Mouse (Mus musculus): ENCODE measurements around the gene Ddx39. TPM values are rescaled to one million over a fixed set of nuclear protein-coding genes. Genes with fewer than 3 reads are reported as not detected.

The Ddx39 gene
- polyA plus RNA-seq (2014; fragmentation: Nextera tagmentation; extraction: Ambion mirVana): 191 and 195 TPM in 2 replicates

- Histone ChIP-seq H3K27me3 (ENCODE audit: control insufficient read depth, insufficient read depth, low read length) (no peaks in the 10 kb centered on the region), H3K4me3 (ENCODE audit: low read depth, low read length) (peak within 1 kb of the TSS; percentile 96), H3K9ac (replicated peaks; ENCODE audit: low read length) (peak within 1 kb of the TSS; percentile 89), H3K36me3 (replicated peaks; ENCODE audit: control insufficient read depth, insufficient read depth, low read depth, low read length) (no peaks in the 10 kb centered on the region; the same call in 1 of the 2 replicates), H3K4me1 (ENCODE audit: control insufficient read depth, insufficient read depth, low read length) (no peaks in the 10 kb centered on the region; the same call in 1 of the 2 replicates), H3K4me2 (ENCODE audit: low read depth, low read length) (peak within 1 kb of the TSS; percentile 76), H3K27ac (replicated peaks; ENCODE audit: low read depth, low read length) (peak within 1 kb of the TSS; percentile 62), H3K9me3 (replicated peaks; ENCODE audit: control insufficient read depth, low read length) (no peaks in the 10 kb centered on the region)
- ATAC-seq (replicated peaks; ENCODE audit: insufficient number of reproducible peaks, low FRiP score, low TSS enrichment, low read depth) (peak; percentile 100), DNase-seq (ENCODE audit: low spot score) (peak; percentile 99)
- under 1% methylated on average over 61 of the region's 63 CpGs for WGBS
These were observed at the start of gene Ddx39 for GRCm38 (mm10) chr8:83715031-83715690. Gene Ddx39, plus strand, starts transcription at chr8:83715177.

- Histone ChIP-seq H3K9me3 (replicated peaks; ENCODE audit: control insufficient read depth, low read length) (no peaks in the 10 kb centered on the region), H3K4me1 (ENCODE audit: control insufficient read depth, insufficient read depth, low read length) (peaks cover 25% of the 10 kb centered on the region), H3K27me3 (ENCODE audit: control insufficient read depth, insufficient read depth, low read length) (peaks cover 6% of the 10 kb centered on the region), H3K4me2 (ENCODE audit: low read depth, low read length) (no peak within 1 kb of the TSS), H3K9ac (replicated peaks; ENCODE audit: low read length) (no peak within 1 kb of the TSS), H3K27ac (replicated peaks; ENCODE audit: low read depth, low read length) (peak within 1 kb of the TSS; percentile 52; the same call in 1 of the 2 replicates), H3K36me3 (replicated peaks; ENCODE audit: control insufficient read depth, insufficient read depth, low read depth, low read length) (no peaks in the 10 kb centered on the region; the same call in none of the 2 replicates), H3K4me3 (ENCODE audit: low read depth, low read length) (no peak within 1 kb of the TSS)
- WGBS: 37% methylated on average over 14 of the region's 14 CpGs
- ATAC-seq (replicated peaks; ENCODE audit: insufficient number of reproducible peaks, low FRiP score, low TSS enrichment, low read depth) (no peak), DNase-seq (ENCODE audit: low spot score) (no peak)
These were observed 48.8 kb upstream of the Ddx39 start, which contains the start of gene Ptger1 for GRCm38 (mm10) chr8:83665969-83666865. Gene Ptger1, plus strand, starts transcription at chr8:83666678.

GRCm38 (mm10) chr8:83666866-83667234, 48.1 kb upstream of the Ddx39 start:
- Histone ChIP-seq H3K27me3 (ENCODE audit: control insufficient read depth, insufficient read depth, low read length) (peaks cover 6% of the 10 kb centered on the region), H3K9ac (replicated peaks; ENCODE audit: low read length) (no peak overlapping the region), H3K4me2 (ENCODE audit: low read depth, low read length) (no peak overlapping the region), H3K27ac (replicated peaks; ENCODE audit: low read depth, low read length) (no peak overlapping the region), H3K4me3 (ENCODE audit: low read depth, low read length) (no peak overlapping the region), H3K36me3 (replicated peaks; ENCODE audit: control insufficient read depth, insufficient read depth, low read depth, low read length) (no peaks in the 10 kb centered on the region; the same call in none of the 2 replicates), H3K4me1 (ENCODE audit: control insufficient read depth, insufficient read depth, low read length) (peaks cover 20% of the 10 kb centered on the region), H3K9me3 (replicated peaks; ENCODE audit: control insufficient read depth, low read length) (no peaks in the 10 kb centered on the region)
- ATAC-seq (replicated peaks; ENCODE audit: insufficient number of reproducible peaks, low FRiP score, low TSS enrichment, low read depth) (no peak), DNase-seq (ENCODE audit: low spot score) (no peak)
- 91% methylated on average over 3 of the region's 3 CpGs for WGBS

GRCm38 (mm10) chr8:83667526-83667925, 47.5 kb upstream of the Ddx39 start:
- H3K27ac ChIP-seq (replicated peaks; ENCODE audit: low read depth, low read length): no peak overlapping the region
- H3K9me3 ChIP-seq (replicated peaks; ENCODE audit: control insufficient read depth, low read length): no peaks in the 10 kb centered on the region
- peaks cover 16% of the 10 kb centered on the region for H3K4me1 ChIP-seq (ENCODE audit: control insufficient read depth, insufficient read depth, low read length)
- WGBS: 85% methylated on average over 10 of the region's 10 CpGs
- no peak overlapping the region for H3K4me3 ChIP-seq (ENCODE audit: low read depth, low read length)
- ATAC-seq (replicated peaks; ENCODE audit: insufficient number of reproducible peaks, low FRiP score, low TSS enrichment, low read depth) (no peak), DNase-seq (ENCODE audit: low spot score) (no peak)
- H3K27me3 ChIP-seq (ENCODE audit: control insufficient read depth, insufficient read depth, low read length): peaks cover 6% of the 10 kb centered on the region
- H3K36me3 ChIP-seq (replicated peaks; ENCODE audit: control insufficient read depth, insufficient read depth, low read depth, low read length): no peaks in the 10 kb centered on the region; the same call in none of the 2 replicates
- no peak overlapping the region for H3K4me2 ChIP-seq (ENCODE audit: low read depth, low read length)
- H3K9ac ChIP-seq (replicated peaks; ENCODE audit: low read length): no peak overlapping the region

GRCm38 (mm10) chr8:83668010-83668916, 46.7 kb upstream of the Ddx39 start:
- peak; percentile 87 for DNase-seq (ENCODE audit: low spot score)
- 19% methylated on average over 80 of the region's 80 CpGs for WGBS
- H3K9ac ChIP-seq (replicated peaks; ENCODE audit: low read length): peak overlapping the region; percentile 51
- H3K4me3 ChIP-seq (ENCODE audit: low read depth, low read length): peak overlapping the region; percentile 32
- H3K27ac ChIP-seq (replicated peaks; ENCODE audit: low read depth, low read length): no peak overlapping the region
- 0 out of 2 replicates have a peak, but pooled peaks have one; percentile 5 for ATAC-seq (replicated peaks; ENCODE audit: insufficient number of reproducible peaks, low FRiP score, low TSS enrichment, low read depth)
- no peaks in the 10 kb centered on the region; the same call in none of the 2 replicates for H3K36me3 ChIP-seq (replicated peaks; ENCODE audit: control insufficient read depth, insufficient read depth, low read depth, low read length)
- peak overlapping the region; percentile 64 for H3K4me2 ChIP-seq (ENCODE audit: low read depth, low read length)
- peaks cover 6% of the 10 kb centered on the region for H3K27me3 ChIP-seq (ENCODE audit: control insufficient read depth, insufficient read depth, low read length)
- peaks cover 14% of the 10 kb centered on the region for H3K4me1 ChIP-seq (ENCODE audit: control insufficient read depth, insufficient read depth, low read length)
- H3K9me3 ChIP-seq (replicated peaks; ENCODE audit: control insufficient read depth, low read length): no peaks in the 10 kb centered on the region

- Histone ChIP-seq H3K36me3 (replicated peaks; ENCODE audit: control insufficient read depth, insufficient read depth, low read depth, low read length) (no peaks in the 10 kb centered on the region; the same call in none of the 2 replicates), H3K27ac (replicated peaks; ENCODE audit: low read depth, low read length) (no peak overlapping the region), H3K9me3 (replicated peaks; ENCODE audit: control insufficient read depth, low read length) (no peaks in the 10 kb centered on the region), H3K4me2 (ENCODE audit: low read depth, low read length) (no peak overlapping the region), H3K9ac (replicated peaks; ENCODE audit: low read length) (no peak overlapping the region), H3K27me3 (ENCODE audit: control insufficient read depth, insufficient read depth, low read length) (peaks cover 6% of the 10 kb centered on the region), H3K4me3 (ENCODE audit: low read depth, low read length) (no peak overlapping the region), H3K4me1 (ENCODE audit: control insufficient read depth, insufficient read depth, low read length) (peaks cover 14% of the 10 kb centered on the region)
- DNase-seq (ENCODE audit: low spot score) (no peak), ATAC-seq (replicated peaks; ENCODE audit: insufficient number of reproducible peaks, low FRiP score, low TSS enrichment, low read depth) (no peak)
- WGBS: 71% methylated on average over 16 of the region's 16 CpGs
These were observed 46.0 kb upstream of the Ddx39 start for GRCm38 (mm10) chr8:83669013-83669412.

- WGBS: 47% methylated on average over 5 of the region's 5 CpGs
These were observed 42.0 kb upstream of the Ddx39 start for GRCm38 (mm10) chr8:83672936-83673335.

More at GRCm38 (mm10) chr8:83672936-83673335, 42.0 kb upstream of the Ddx39 start:
- Histone ChIP-seq H3K9me3 (replicated peaks; ENCODE audit: control insufficient read depth, low read length) (no peaks in the 10 kb centered on the region), H3K9ac (replicated peaks; ENCODE audit: low read length) (no peak overlapping the region), H3K27ac (replicated peaks; ENCODE audit: low read depth, low read length) (no peak overlapping the region), H3K27me3 (ENCODE audit: control insufficient read depth, insufficient read depth, low read length) (peaks cover 1% of the 10 kb centered on the region), H3K4me2 (ENCODE audit: low read depth, low read length) (no peak overlapping the region), H3K36me3 (replicated peaks; ENCODE audit: control insufficient read depth, insufficient read depth, low read depth, low read length) (no peaks in the 10 kb centered on the region; the same call in none of the 2 replicates), H3K4me1 (ENCODE audit: control insufficient read depth, insufficient read depth, low read length) (peaks cover 2% of the 10 kb centered on the region; the same call in 1 of the 2 replicates), H3K4me3 (ENCODE audit: low read depth, low read length) (no peak overlapping the region)
- ATAC-seq (replicated peaks; ENCODE audit: insufficient number of reproducible peaks, low FRiP score, low TSS enrichment, low read depth) (no peak), DNase-seq (ENCODE audit: low spot score) (no peak)

Data from embryonic facial prominence, embryonic 11.5 days (tissue).